Mouse (Mus musculus): ENCODE measurements around the gene Amn. TPM values are rescaled to one million over a fixed set of nuclear protein-coding genes. Genes with fewer than 3 reads are reported as not detected.

Amn gene
- polyA plus RNA-seq, 1 experiment: 18.7 TPM

DNA sequence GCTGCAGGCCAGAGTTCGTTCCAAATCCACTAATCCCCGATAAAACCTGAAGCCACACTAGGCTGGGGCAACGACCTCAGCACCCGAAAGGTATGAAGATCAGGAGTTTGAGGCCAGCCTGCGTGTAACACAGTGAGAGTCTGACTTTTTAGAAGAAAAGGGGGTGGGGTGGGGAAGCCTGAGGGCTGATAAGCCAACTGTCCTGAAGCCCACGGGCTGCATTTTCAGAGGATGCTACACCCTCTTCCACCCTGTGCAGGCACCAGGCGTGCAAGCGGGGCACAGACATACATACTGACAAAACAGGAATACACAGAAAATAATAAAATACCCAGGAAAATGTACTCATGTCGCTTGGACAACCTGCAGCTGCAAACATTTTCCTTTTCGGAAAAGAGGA lies 40.9 kb downstream of the Amn start:
- Histone ChIP-seq H3K4me1 (ENCODE audit: control insufficient read depth, insufficient read depth, low read length) (no peaks in the 10 kb centered on the region), H3K4me3 (ENCODE audit: insufficient read depth, low read length) (no peak overlapping the region), H3K27ac (ENCODE audit: insufficient read depth, low read length) (no peak overlapping the region)
- TF ChIP-seq CTCF (IDR thresholded peaks at IDR 0.05; ENCODE audit: extremely low read depth, insufficient read depth, low read length) (no peak), POLR2A (IDR thresholded peaks at IDR 0.05; ENCODE audit: extremely low read depth, insufficient read depth, low read length) (no peak)

DNA sequence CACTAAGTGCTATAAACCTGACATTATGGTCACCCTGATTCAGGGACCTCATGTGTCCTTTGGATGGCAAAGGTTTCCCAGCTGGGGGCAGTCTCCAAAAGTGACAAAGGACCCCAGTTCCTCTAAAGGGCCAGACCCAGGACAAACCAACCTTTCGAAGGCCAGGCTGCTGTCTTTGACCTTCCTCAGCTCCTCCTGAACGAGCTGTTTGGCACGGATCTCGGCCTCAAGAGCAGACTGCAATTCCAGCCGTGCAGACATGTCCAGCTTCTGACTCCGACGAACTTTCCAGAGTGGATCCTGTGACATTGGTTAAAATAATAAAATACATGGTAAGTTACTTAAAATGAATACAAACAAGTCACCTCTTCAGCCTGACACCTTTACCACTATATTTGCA lies 43.4 kb downstream of the Amn start:
- no peak overlapping the region for H3K27ac ChIP-seq (ENCODE audit: insufficient read depth, low read length)
- no peak for TF ChIP-seq POLR2A (IDR thresholded peaks at IDR 0.05; ENCODE audit: extremely low read depth, insufficient read depth, low read length)
- no peak for TF ChIP-seq CTCF (IDR thresholded peaks at IDR 0.05; ENCODE audit: extremely low read depth, insufficient read depth, low read length)
- H3K4me3 ChIP-seq (ENCODE audit: insufficient read depth, low read length): no peak overlapping the region
- no peaks in the 10 kb centered on the region for H3K4me1 ChIP-seq (ENCODE audit: control insufficient read depth, insufficient read depth, low read length)

DNA sequence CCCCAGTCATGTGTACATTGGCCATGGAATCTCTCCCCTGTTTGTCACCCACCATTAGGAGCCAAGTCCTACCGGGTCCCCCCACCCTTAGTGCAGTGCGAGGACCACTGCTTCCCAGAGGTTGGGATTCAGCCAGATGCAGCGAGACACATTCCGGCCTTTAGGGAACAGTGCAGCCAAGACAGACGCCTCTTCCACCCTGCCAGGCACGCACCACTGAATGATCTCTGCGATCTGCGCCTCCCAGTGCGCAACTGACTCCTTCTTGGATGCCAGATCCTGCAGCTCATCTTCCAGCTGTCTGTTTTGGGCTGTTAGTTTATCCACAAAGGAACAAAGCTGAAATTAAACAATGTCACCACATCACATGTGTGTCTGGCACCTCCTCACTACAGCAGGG lies 46.8 kb downstream of the Amn start:
- Histone ChIP-seq H3K4me1 (ENCODE audit: control insufficient read depth, insufficient read depth, low read length) (no peaks in the 10 kb centered on the region), H3K27ac (ENCODE audit: insufficient read depth, low read length) (no peak overlapping the region), H3K4me3 (ENCODE audit: insufficient read depth, low read length) (no peak overlapping the region)
- TF ChIP-seq CTCF (IDR thresholded peaks at IDR 0.05; ENCODE audit: extremely low read depth, insufficient read depth, low read length): no peak
- TF ChIP-seq POLR2A (IDR thresholded peaks at IDR 0.05; ENCODE audit: extremely low read depth, insufficient read depth, low read length): no peak

DNA sequence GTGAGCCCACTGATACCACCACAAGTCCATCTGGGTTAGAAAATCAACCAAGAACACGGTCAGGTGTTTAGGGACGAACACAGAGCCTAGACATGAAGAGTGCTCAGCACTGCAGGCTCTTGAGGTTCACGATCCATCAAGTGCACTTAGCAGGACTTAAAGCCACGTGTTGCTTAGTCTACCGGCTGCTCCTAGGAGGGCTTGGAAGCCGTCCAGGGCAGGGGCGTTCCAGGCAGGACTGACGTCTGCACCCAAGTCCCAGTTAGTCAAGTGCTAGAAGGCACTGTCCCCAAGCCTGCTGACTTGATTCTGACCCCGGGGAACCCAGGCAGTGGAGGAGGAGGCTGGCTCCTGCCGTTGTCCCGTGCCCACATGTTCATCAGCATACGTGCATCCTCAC lies 49.7 kb downstream of the Amn start:
- no peak overlapping the region for H3K4me3 ChIP-seq (ENCODE audit: insufficient read depth, low read length)
- no peak overlapping the region for H3K27ac ChIP-seq (ENCODE audit: insufficient read depth, low read length)
- no peaks in the 10 kb centered on the region for H3K4me1 ChIP-seq (ENCODE audit: control insufficient read depth, insufficient read depth, low read length)
- no peak for TF ChIP-seq POLR2A (IDR thresholded peaks at IDR 0.05; ENCODE audit: extremely low read depth, insufficient read depth, low read length)
- no peak for TF ChIP-seq CTCF (IDR thresholded peaks at IDR 0.05; ENCODE audit: extremely low read depth, insufficient read depth, low read length)

DNA sequence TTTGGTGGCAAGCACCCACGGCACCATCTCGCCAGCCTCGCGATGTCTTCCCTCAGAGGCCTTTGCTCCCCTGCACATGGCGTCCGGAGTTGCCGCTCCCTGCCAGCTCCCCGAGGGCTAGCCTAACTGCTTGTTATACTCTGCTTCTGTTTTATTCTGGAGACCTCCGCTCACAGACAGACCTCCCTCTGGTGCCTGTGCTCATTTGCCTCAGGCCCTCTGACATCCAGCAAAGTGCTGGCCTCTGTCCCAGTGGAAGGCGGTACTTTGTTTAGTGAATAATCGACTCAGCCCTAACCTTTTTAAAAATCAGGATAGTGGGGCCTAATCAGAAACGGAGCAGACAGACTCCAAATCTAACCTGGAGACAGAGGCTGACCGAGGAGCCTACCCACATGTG lies 50.9 kb downstream of the Amn start:
- no peaks in the 10 kb centered on the region for H3K4me1 ChIP-seq (ENCODE audit: control insufficient read depth, insufficient read depth, low read length)
- H3K27ac ChIP-seq (ENCODE audit: insufficient read depth, low read length): no peak overlapping the region
- H3K4me3 ChIP-seq (ENCODE audit: insufficient read depth, low read length): no peak overlapping the region
- TF ChIP-seq POLR2A (IDR thresholded peaks at IDR 0.05; ENCODE audit: extremely low read depth, insufficient read depth, low read length) (no peak), CTCF (IDR thresholded peaks at IDR 0.05; ENCODE audit: extremely low read depth, insufficient read depth, low read length) (no peak)

DNA sequence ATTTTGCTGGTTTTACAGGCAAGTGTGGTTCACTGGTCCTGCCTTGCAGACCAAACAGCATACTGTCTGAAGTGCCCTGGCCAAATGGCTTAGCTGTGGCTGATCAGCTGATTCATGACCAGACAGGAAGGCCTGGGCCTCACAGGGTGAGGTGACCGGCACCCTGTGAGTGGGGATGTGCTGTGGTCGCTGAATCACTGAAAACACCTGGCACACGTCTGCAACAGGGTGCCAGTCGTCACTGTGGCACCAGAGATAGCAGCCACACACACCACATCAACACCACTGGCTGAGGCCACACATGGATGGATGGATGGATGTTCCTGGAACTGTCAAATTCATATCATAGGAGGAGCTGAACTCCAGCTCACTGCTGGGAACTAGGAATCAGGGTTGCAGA lies 52.5 kb downstream of the Amn start:
- Histone ChIP-seq H3K4me1 (ENCODE audit: control insufficient read depth, insufficient read depth, low read length) (no peaks in the 10 kb centered on the region), H3K27ac (ENCODE audit: insufficient read depth, low read length) (no peak overlapping the region), H3K4me3 (ENCODE audit: insufficient read depth, low read length) (no peak overlapping the region)
- no peak for TF ChIP-seq CTCF (IDR thresholded peaks at IDR 0.05; ENCODE audit: extremely low read depth, insufficient read depth, low read length)
- TF ChIP-seq POLR2A (IDR thresholded peaks at IDR 0.05; ENCODE audit: extremely low read depth, insufficient read depth, low read length): no peak

DNA sequence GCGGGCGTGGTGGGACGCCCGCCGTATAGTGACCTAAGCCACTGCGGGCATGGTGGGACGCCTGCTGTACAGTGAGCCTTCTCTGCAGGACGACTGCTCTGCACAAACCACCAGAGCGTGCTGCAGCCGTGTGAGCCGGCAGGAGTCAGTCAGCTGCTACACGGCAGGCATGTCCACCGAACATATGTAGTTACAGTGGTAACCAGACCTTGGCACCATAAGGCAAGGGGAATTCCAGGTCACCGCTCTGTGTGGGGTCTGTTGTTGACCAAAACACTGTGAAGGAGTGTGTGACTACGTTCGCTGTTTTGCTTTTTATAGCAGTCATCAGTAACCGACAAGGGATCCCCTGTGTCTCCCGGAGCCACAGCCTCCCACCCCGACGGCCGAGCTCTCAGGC lies 53.6 kb downstream of the Amn start:
- Histone ChIP-seq H3K4me3 (ENCODE audit: insufficient read depth, low read length) (no peak overlapping the region), H3K4me1 (ENCODE audit: control insufficient read depth, insufficient read depth, low read length) (no peaks in the 10 kb centered on the region), H3K27ac (ENCODE audit: insufficient read depth, low read length) (no peak overlapping the region)
- no peak for TF ChIP-seq POLR2A (IDR thresholded peaks at IDR 0.05; ENCODE audit: extremely low read depth, insufficient read depth, low read length)
- TF ChIP-seq CTCF (IDR thresholded peaks at IDR 0.05; ENCODE audit: extremely low read depth, insufficient read depth, low read length): no peak

DNA sequence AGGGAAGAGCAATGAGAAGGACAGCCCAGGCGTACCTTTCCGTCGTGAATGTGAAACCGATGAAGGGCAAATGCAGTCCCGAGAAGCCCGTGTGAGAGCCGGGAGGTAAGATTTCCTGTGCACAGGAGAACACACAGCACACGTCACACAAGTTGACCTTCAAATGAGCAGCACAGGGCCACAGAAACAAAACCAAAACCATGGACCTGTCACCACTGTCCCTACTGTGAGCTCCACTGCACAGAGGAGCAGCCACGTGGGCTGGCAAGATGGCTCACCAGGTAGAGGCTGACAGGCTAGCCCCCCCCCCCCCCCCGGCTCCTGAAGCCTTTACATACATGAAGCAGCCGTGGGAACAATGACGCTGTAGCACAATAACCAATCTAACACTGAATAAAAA lies 54.1 kb downstream of the Amn start:
- Histone ChIP-seq H3K4me3 (ENCODE audit: insufficient read depth, low read length) (no peak overlapping the region), H3K27ac (ENCODE audit: insufficient read depth, low read length) (no peak overlapping the region), H3K4me1 (ENCODE audit: control insufficient read depth, insufficient read depth, low read length) (no peaks in the 10 kb centered on the region)
- TF ChIP-seq POLR2A (IDR thresholded peaks at IDR 0.05; ENCODE audit: extremely low read depth, insufficient read depth, low read length) (no peak), CTCF (IDR thresholded peaks at IDR 0.05; ENCODE audit: extremely low read depth, insufficient read depth, low read length) (no peak)

DNA sequence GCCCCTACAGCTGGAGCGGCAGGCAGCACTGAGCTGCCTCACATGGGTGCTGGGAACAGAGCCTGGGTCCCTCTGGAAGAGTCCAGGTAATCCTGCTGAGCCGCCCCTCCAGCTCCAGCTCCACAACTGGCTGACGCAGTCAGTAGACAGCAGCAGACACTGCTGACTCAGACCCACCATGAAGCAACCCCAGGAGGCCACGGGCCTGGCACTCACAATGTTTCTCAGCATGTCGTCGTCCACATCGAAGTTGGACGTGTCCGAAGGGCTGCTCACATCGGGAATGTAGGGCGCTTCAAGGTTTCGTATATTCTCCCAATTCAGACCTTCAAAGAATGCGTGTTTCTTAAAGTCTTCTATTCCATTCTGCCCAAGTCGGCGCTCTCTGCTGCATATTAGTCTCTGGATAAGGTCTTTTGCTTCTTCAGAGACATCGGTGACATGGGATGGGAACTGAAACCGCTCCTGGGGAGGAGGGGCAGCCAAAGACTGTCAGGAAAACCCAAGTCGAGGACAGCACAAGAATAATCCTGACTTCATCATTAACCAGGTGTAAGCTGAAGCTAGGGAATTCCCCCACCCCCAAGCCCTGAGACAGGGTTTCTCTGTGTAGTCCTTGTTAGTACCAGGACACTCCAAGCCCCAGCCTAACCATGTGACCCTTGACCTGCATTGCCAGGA lies 55.0 kb downstream of the Amn start:
- no peak overlapping the region for H3K27ac ChIP-seq (ENCODE audit: insufficient read depth, low read length)
- H3K4me3 ChIP-seq (ENCODE audit: insufficient read depth, low read length): no peak overlapping the region
- H3K4me1 ChIP-seq (ENCODE audit: control insufficient read depth, insufficient read depth, low read length): no peaks in the 10 kb centered on the region; the same call in 1 of the 2 replicates
- TF ChIP-seq CTCF (IDR thresholded peaks at IDR 0.05; ENCODE audit: extremely low read depth, insufficient read depth, low read length) (no peak), POLR2A (IDR thresholded peaks at IDR 0.05; ENCODE audit: extremely low read depth, insufficient read depth, low read length) (no peak)

Other genes with a start within 250 kb of the Amn start
- gene Rcor1, start 231.7 kb upstream of the Amn start, polyA plus RNA-seq (2012; rRNA removed): 11.3 and 11.6 TPM in 2 replicates
- gene Traf3, start 104.7 kb upstream of the Amn start, polyA plus RNA-seq (2012; rRNA removed): 31.4 and 31.6 TPM in 2 replicates
- not detected in 2 replicates for gene 4930595D18Rik, start 86.6 kb upstream of the Amn start, polyA plus RNA-seq (2012; rRNA removed)
- 195 and 201 TPM in 2 replicates for gene Cdc42bpb, start 106.6 kb downstream of the Amn start, polyA plus RNA-seq (2012; rRNA removed)
- 0.45 and 1.4 TPM in 2 replicates for gene Lbhd2, start 135.7 kb downstream of the Amn start, polyA plus RNA-seq (2012; rRNA removed)
- 2.4 and 2.5 TPM in 2 replicates for gene Exoc3l4, start 145.9 kb downstream of the Amn start, polyA plus RNA-seq (2012; rRNA removed)
- 0.66 and 0.79 TPM in 2 replicates for gene Tnfaip2, start 171.4 kb downstream of the Amn start, polyA plus RNA-seq (2012; rRNA removed)
- gene Gm266, start 214.7 kb downstream of the Amn start, polyA plus RNA-seq (2012; rRNA removed): 6.3 and 9.1 TPM in 2 replicates

All from cortical plate, adult 2 months (tissue).